Mouse (Mus musculus): ENCODE measurements at regions not wholly inside any gene's neighbourhood (a gene's known extent, or its start where the extent isn't known, plus 50 kb on each side); places are given as distances from the start of the nearest gene placed in this dataset.

DNA sequence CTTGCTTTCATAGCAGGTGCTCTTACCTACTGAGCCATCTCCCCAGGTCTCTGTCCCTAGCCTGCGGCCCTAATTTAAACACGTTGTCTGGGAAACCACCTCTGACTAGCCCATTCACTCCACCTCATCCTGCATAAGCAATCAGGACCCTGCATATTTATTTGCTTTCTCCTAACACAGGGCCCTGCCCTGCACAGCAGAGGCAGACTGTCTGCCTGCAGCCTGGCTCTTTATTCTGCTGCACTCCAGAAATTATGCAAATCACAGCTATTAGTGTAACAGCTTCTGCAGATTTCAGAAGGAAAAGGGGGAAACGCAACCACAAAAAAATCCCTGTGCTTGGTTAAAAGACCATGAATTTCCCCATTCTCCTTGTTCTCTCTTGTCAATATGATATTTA lies 505.9 kb upstream of the Vstm2b start:
- TF ChIP-seq CTCF (conservative IDR thresholded peaks at IDR 0.05; ENCODE audit: insufficient read depth, insufficient read length, low read depth, low read length) (no peak), POLR2A (IDR thresholded peaks at IDR 0.05; ENCODE audit: low read depth, low read length) (no peak)
